ENCODE assay signal across 23 mouse cellular contexts in the genomic region with DNA sequence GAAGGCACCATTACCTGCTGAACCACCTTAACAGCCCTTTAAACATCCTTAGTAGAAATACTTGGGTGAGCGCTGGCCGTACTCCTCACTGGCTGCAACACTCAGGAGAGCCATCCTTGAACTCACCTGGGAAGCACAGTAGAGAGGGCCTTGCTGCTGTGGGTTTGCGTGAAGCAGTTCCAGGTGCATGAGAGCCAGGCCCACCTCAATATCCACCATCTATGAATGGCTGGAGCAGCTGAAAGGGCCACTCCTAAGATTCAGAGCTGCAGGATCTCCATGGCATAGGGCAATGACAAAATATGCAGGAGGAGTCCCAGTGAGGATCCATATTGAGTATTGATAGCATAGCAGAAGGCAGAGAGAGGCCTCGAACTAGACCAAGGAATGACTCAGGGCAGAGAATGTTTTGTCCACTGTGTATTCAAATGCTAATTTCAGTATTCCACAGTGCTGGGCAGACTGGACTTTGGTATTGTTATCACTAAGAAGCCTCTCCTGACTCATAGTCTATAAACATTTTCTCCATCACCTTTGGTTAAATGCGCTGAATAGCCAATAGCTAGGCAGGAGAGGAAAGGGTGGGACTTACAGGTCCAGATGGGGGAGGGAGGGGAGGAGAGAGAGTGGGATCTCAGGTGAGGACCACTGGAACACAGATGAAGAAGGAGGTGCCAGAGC. TPM values are rescaled to one million over a fixed set of nuclear protein-coding genes. Genes with fewer than 3 reads are reported as not detected.
DNase-seq lines count a peak whose midpoint lies in the region; ATAC-seq and TF ChIP-seq lines count a peak whose summit lies in the region.
"Had no signal": no experiment of that assay in that cellular context is flagged by ENCODE, and none has a peak within 500 bp of the region (broad histone marks: within the 10 kb centered on the region; RNA-seq: fewer than 3 reads in every experiment).

No protein-coding gene starts in this region.

- WGBS in intestine, postnatal 0 days, result 77% methylated on average over 5 of the region's 5 CpGs
- 78% methylated on average over 5 of the region's 5 CpGs for WGBS in liver, postnatal 0 days (ENCODE audit: insufficient replicate concordance)

- H3K4me1 ChIP-seq in intestine, postnatal 0 days (replicated peaks; ENCODE audit: control insufficient read depth, insufficient read depth, low read length), result no peaks in the 10 kb centered on the region
- H3K4me1 ChIP-seq in liver, postnatal 0 days (ENCODE audit: insufficient read depth), result no peaks in the 10 kb centered on the region
- H3K4me1 ChIP-seq: forebrain, embryonic 13.5 days; heart, embryonic 13.5 days; hindbrain, embryonic 12.5 days had no signal

- peak; percentile 27 for DNase-seq in heart, adult 11 months
- DNase-seq in heart, adult 8-10 months (ENCODE audit: low spot score), result no peak
- peak; percentile 8 for DNase-seq in Muller cell, postnatal 12 days (ENCODE audit: inconsistent ontology term)
- peak; percentile 27 for DNase-seq in yolk sac, embryonic 10.5 days (ENCODE audit: low spot score)
- no peak for DNase-seq in liver, postnatal 0 days
- DNase-seq: adrenal gland, adult 2 months; adrenal gland, postnatal 14 days; cerebellum, adult 11 months; cerebellum, adult 2 months; cerebellum, adult 9-11 months; cerebellum, postnatal 25 days; gastrocnemius, postnatal 10 days; gastrocnemius, postnatal 36 days had no signal

- H3K9me3 ChIP-seq in intestine, postnatal 0 days (ENCODE audit: control insufficient read depth), result no peaks in the 10 kb centered on the region
- H3K9me3 ChIP-seq in liver, postnatal 0 days (ENCODE audit: low read length), result no peaks in the 10 kb centered on the region
- H3K9me3 ChIP-seq: forebrain, embryonic 10.5 days; forebrain, embryonic 13.5 days; heart, embryonic 13.5 days; hindbrain, embryonic 12.5 days had no signal

- no peaks in the 10 kb centered on the region for H3K36me3 ChIP-seq in intestine, postnatal 0 days (ENCODE audit: control insufficient read depth, insufficient read depth)
- H3K36me3 ChIP-seq in liver, postnatal 0 days (replicated peaks; ENCODE audit: insufficient read depth, low read length), result no peaks in the 10 kb centered on the region
- H3K36me3 ChIP-seq: forebrain, embryonic 10.5 days; heart, embryonic 13.5 days; hindbrain, embryonic 12.5 days had no signal

- TF ChIP-seq EP300 in liver, postnatal 0 days (IDR thresholded peaks at IDR 0.05; ENCODE audit: low read depth), result no peak

- TF ChIP-seq CTCF in intestine, postnatal 0 days (IDR thresholded peaks at IDR 0.05; ENCODE audit: low read depth), result no peak
- TF ChIP-seq CTCF in liver, postnatal 0 days (IDR thresholded peaks at IDR 0.05; ENCODE audit: low read depth), result no peak

- no peak overlapping the region; the same call in 1 of the 2 replicates for H3K27ac ChIP-seq in intestine, postnatal 0 days (ENCODE audit: low read depth, low read length)
- H3K27ac ChIP-seq in liver, postnatal 0 days (ENCODE audit: low read depth), result no peak overlapping the region
- H3K27ac ChIP-seq: forebrain, embryonic 10.5 days; forebrain, embryonic 13.5 days; heart, embryonic 13.5 days; hindbrain, embryonic 12.5 days had no signal

- H3K4me3 ChIP-seq in intestine, postnatal 0 days (ENCODE audit: low read depth, low read length), result no peak overlapping the region
- H3K4me3 ChIP-seq in liver, postnatal 0 days (ENCODE audit: low read depth, low read length), result no peak overlapping the region
- H3K4me3 ChIP-seq: forebrain, embryonic 10.5 days; forebrain, embryonic 13.5 days; heart, embryonic 13.5 days; hindbrain, embryonic 12.5 days had no signal

- no peak overlapping the region for H3K4me2 ChIP-seq in intestine, postnatal 0 days (replicated peaks; ENCODE audit: low read depth)
- H3K4me2 ChIP-seq in liver, postnatal 0 days (ENCODE audit: low read depth, low read length), result no peak overlapping the region
- H3K4me2 ChIP-seq: forebrain, embryonic 13.5 days; heart, embryonic 13.5 days; hindbrain, embryonic 12.5 days had no signal

- H3K27me3 ChIP-seq in intestine, postnatal 0 days (replicated peaks; ENCODE audit: control insufficient read depth, insufficient read depth, low read length), result no peaks in the 10 kb centered on the region
- no peaks in the 10 kb centered on the region for H3K27me3 ChIP-seq in liver, postnatal 0 days (ENCODE audit: insufficient read depth, low read length)
- H3K27me3 ChIP-seq: hindbrain, embryonic 12.5 days had no signal

- H3K9ac ChIP-seq in intestine, postnatal 0 days (ENCODE audit: low read depth, low read length), result no peak overlapping the region
- H3K9ac ChIP-seq in liver, postnatal 0 days (replicated peaks), result no peak overlapping the region
- H3K9ac ChIP-seq: forebrain, embryonic 13.5 days; hindbrain, embryonic 12.5 days had no signal

- ATAC-seq in intestine, postnatal 0 days, result peak; percentile 81
- ATAC-seq in megakaryocyte-erythroid progenitor cell, adult 5-6 weeks (replicated peaks; ENCODE audit: low FRiP score, low TSS enrichment, poor library complexity, severe bottlenecking), result no peak
- ATAC-seq in liver, postnatal 0 days, result no peak
- ATAC-seq: forebrain, embryonic 13.5 days; forebrain, embryonic 16.5 days; hindbrain, embryonic 16.5 days; Patski had no signal

RNA-seq across cellular contexts. Expression of gene Atxn2l, which starts 15.2 kb away (rescaled TPM):
- total RNA-seq in heart, adult 8-10 months (2022), result 10 to 100 TPM; 30.7 to 39.3 (median 35.2) TPM
- polyA plus RNA-seq in intestine, postnatal 0 days (2015; fragmentation: Nextera tagmentation; extraction: Ambion mirVana), result 19.4 and 22.0 TPM in 2 replicates
- total RNA-seq in megakaryocyte-erythroid progenitor cell, adult 5-6 weeks (2014; fragmentation: Nextera tagmentation), result 162 and 199 TPM in 2 replicates
- total RNA-seq in megakaryocyte-erythroid progenitor cell, adult 5-6 weeks (2017), result 28.4 and 42.7 TPM in 2 replicates
- polyA plus RNA-seq in liver, postnatal 0 days (2015; fragmentation: Nextera tagmentation; extraction: Ambion mirVana), result 12.0 and 13.6 TPM in 2 replicates

RNA-seq across cellular contexts. Expression of gene Tufm, which starts 31.2 kb away (rescaled TPM):
- 100 to 1,000 TPM; 288 to 326 (median 304) TPM for total RNA-seq in heart, adult 8-10 months (2022)
- polyA plus RNA-seq in intestine, postnatal 0 days (2015; fragmentation: Nextera tagmentation; extraction: Ambion mirVana), result 70.3 and 76.5 TPM in 2 replicates
- total RNA-seq in megakaryocyte-erythroid progenitor cell, adult 5-6 weeks (2014; fragmentation: Nextera tagmentation), result 128 and 168 TPM in 2 replicates
- 92.9 and 141 TPM in 2 replicates for total RNA-seq in megakaryocyte-erythroid progenitor cell, adult 5-6 weeks (2017)
- 57.6 and 57.7 TPM in 2 replicates for polyA plus RNA-seq in liver, postnatal 0 days (2015; fragmentation: Nextera tagmentation; extraction: Ambion mirVana)

RNA-seq across cellular contexts. Expression of gene Sh2b1, which starts 43.2 kb away (rescaled TPM):
- total RNA-seq in heart, adult 8-10 months (2022), result 10 to 100 TPM; 38.6 to 46.6 (median 44.3) TPM
- polyA plus RNA-seq in intestine, postnatal 0 days (2015; fragmentation: Nextera tagmentation; extraction: Ambion mirVana), result 23.6 and 23.8 TPM in 2 replicates
- 24.8 and 49.2 TPM in 2 replicates for total RNA-seq in megakaryocyte-erythroid progenitor cell, adult 5-6 weeks (2014; fragmentation: Nextera tagmentation)
- total RNA-seq in megakaryocyte-erythroid progenitor cell, adult 5-6 weeks (2017), result 11.7 and 11.9 TPM in 2 replicates
- 13.5 and 13.7 TPM in 2 replicates for polyA plus RNA-seq in liver, postnatal 0 days (2015; fragmentation: Nextera tagmentation; extraction: Ambion mirVana)

RNA-seq across cellular contexts. Expression of gene Eif3c, which starts 47.8 kb away (rescaled TPM):
- total RNA-seq in heart, adult 8-10 months (2022), result 100 to 1,000 TPM; 141 to 155 (median 143) TPM
- polyA plus RNA-seq in intestine, postnatal 0 days (2015; fragmentation: Nextera tagmentation; extraction: Ambion mirVana), result 141 and 150 TPM in 2 replicates
- total RNA-seq in megakaryocyte-erythroid progenitor cell, adult 5-6 weeks (2014; fragmentation: Nextera tagmentation), result 193 and 244 TPM in 2 replicates
- 286 and 298 TPM in 2 replicates for total RNA-seq in megakaryocyte-erythroid progenitor cell, adult 5-6 weeks (2017)
- polyA plus RNA-seq in liver, postnatal 0 days (2015; fragmentation: Nextera tagmentation; extraction: Ambion mirVana), result 78.4 and 90.9 TPM in 2 replicates

RNA-seq across cellular contexts. Expression of gene Atp2a1, which starts 55.5 kb away (rescaled TPM):
- 10 to 100 TPM in 1 of 4 experiments, 1 to 10 TPM in 3; 6.8 to 12.2 (median 8.8) TPM for total RNA-seq in heart, adult 8-10 months (2022)
- polyA plus RNA-seq in intestine, postnatal 0 days (2015; fragmentation: Nextera tagmentation; extraction: Ambion mirVana), result 0.05 and 0.24 TPM in 2 replicates
- 2.3 TPM in 1 of 2 replicates, not detected in the other for total RNA-seq in megakaryocyte-erythroid progenitor cell, adult 5-6 weeks (2014; fragmentation: Nextera tagmentation)
- 0.15 and 0.61 TPM in 2 replicates for total RNA-seq in megakaryocyte-erythroid progenitor cell, adult 5-6 weeks (2017)
- polyA plus RNA-seq in liver, postnatal 0 days (2015; fragmentation: Nextera tagmentation; extraction: Ambion mirVana), result 2.2 and 34.1 TPM in 2 replicates
- total RNA-seq: adrenal gland, adult 2 months; granulocyte monocyte progenitor cell, adult 5-6 weeks had no signal
- polyA plus RNA-seq: adrenal gland, adult 2 months had no signal

Comparison
In these comparisons a context has a peak if more than half of its experiments do, and no peak if none do; other contexts are left out.
1. DNase-seq: peak in heart, adult 11 months (single experiment), Muller cell, postnatal 12 days (single experiment) and yolk sac, embryonic 10.5 days (single experiment); none in heart, adult 8-10 months (single experiment) and liver, postnatal 0 days (single experiment).